Mouse (Mus musculus) MEL (cell line): Measurements from ENCODE around the gene Ranbp17. TPM values are rescaled to one million over a fixed set of nuclear protein-coding genes. Genes with fewer than 3 reads are reported as not detected.

Experiments
- DNase-seq: peaks from one replicate; pipeline ENCODE4 v3.0.0; 2011; ENCODE audit warnings: low read depth, low spot score
- H3K27ac ChIP-seq: 2 replicates; pipeline ENCODE4 v1.5.1; 2012; ENCODE audit warnings: low read depth, mild to moderate bottlenecking, control low read depth, low read length, moderate library complexity; ENCODE audit not compliant: control insufficient read depth
- H3K27me3 ChIP-seq, 2 experiments: fragments of 150-350 bp in 1 of 2; sonication (generic) in 1 of 2; 2 replicates each; pipeline ENCODE4 v1.6.1; 2012; ENCODE audit warnings: low read length in 2 of 2, mild to moderate bottlenecking in 2 of 2, improper control_type of control experiment in 1 of 2, moderate library complexity in 1 of 2; ENCODE audit not compliant: insufficient read depth in 2 of 2, control insufficient read depth in 1 of 2
- H3K36me3 ChIP-seq, 2 experiments: 2 replicates each; pipeline ENCODE4 v1.6.1; 2012 to 2014; ENCODE audit warnings: low read length in 2 of 2, improper control_type of control experiment in 1 of 2, inconsistent platforms in 1 of 2, mild to moderate bottlenecking in 1 of 2; ENCODE audit not compliant: insufficient read depth in 2 of 2, control insufficient read depth in 1 of 2
- H3K4me1 ChIP-seq, 2 experiments: fragments of 150-350 bp in 1 of 2; sonication (generic) in 1 of 2; 2 replicates each; pipeline ENCODE4 v1.6.1; 2012; ENCODE audit warnings: low read length in 2 of 2, improper control_type of control experiment in 1 of 2, mild to moderate bottlenecking in 1 of 2; ENCODE audit not compliant: insufficient read depth in 2 of 2, control insufficient read depth in 1 of 2
- H3K4me3 ChIP-seq, 2 experiments: fragments of 150-350 bp in 1 of 2; sonication (generic) in 1 of 2; 2 replicates each; pipeline ENCODE4 v1.5.1; 2012; ENCODE audit warnings: low read depth in 2 of 2, low read length in 2 of 2, mild to moderate bottlenecking in 2 of 2, moderate library complexity in 2 of 2, control low read depth in 1 of 2, improper control_type of control experiment in 1 of 2; ENCODE audit not compliant: control insufficient read depth in 1 of 2, insufficient read depth in 1 of 2
- H3K79me2 ChIP-seq: 2 replicates; pipeline ENCODE4 v1.6.1; 2012; ENCODE audit warnings: mild to moderate bottlenecking, low read length, moderate library complexity; ENCODE audit not compliant: control insufficient read depth, poor library complexity, insufficient read depth
- H3K9ac ChIP-seq: 2 replicates; pipeline ENCODE4 v1.6.1; 2012; ENCODE audit warnings: low read depth, mild to moderate bottlenecking, control low read depth, low read length, moderate library complexity; ENCODE audit not compliant: control insufficient read depth, poor library complexity, severe bottlenecking
- H3K9me3 ChIP-seq: fragments of 150-350 bp; sonication (generic); replicated peaks from 2 replicates; pipeline ENCODE4 v1.6.1; 2012; ENCODE audit warnings: mild to moderate bottlenecking, low read length, improper control_type of control experiment, moderate library complexity; ENCODE audit not compliant: insufficient read depth
- BHLHE40 ChIP-seq: IDR thresholded peaks from 2 replicates; pipeline ENCODE4 v1.6.1; 2012; ENCODE audit warnings: low read depth, mild to moderate bottlenecking, inconsistent platforms, low read length, improper control_type of control experiment, borderline replicate concordance
- CHD1 ChIP-seq: IDR thresholded peaks from 2 replicates; pipeline ENCODE4 v1.6.1; 2012; ENCODE audit warnings: low read depth, mild to moderate bottlenecking, inconsistent platforms, low read length, improper control_type of control experiment
- E2F4 ChIP-seq: IDR thresholded peaks from 2 replicates; pipeline ENCODE4 v1.6.1; 2011; ENCODE audit warnings: low read depth, low read length, improper control_type of control experiment, borderline replicate concordance
- ETS1 ChIP-seq: IDR thresholded peaks from 2 replicates; pipeline ENCODE4 v1.6.1; 2012; ENCODE audit warnings: low read depth, mild to moderate bottlenecking, inconsistent platforms, low read length, improper control_type of control experiment, moderate library complexity
- HCFC1 ChIP-seq: IDR thresholded peaks from 2 replicates; pipeline ENCODE4 v1.6.1; 2012; ENCODE audit warnings: low read depth, mild to moderate bottlenecking, inconsistent platforms, low read length, improper control_type of control experiment, moderate library complexity
- JUND ChIP-seq: IDR thresholded peaks from 2 replicates; pipeline ENCODE4 v1.6.1; 2011; ENCODE audit warnings: low read depth, mild to moderate bottlenecking, improper control_type of control experiment, low read length
- MAFK ChIP-seq: IDR thresholded peaks from 2 replicates; pipeline ENCODE4 v1.6.1; 2011; ENCODE audit warnings: low read depth, mild to moderate bottlenecking, low read length, improper control_type of control experiment, borderline replicate concordance
- MAX ChIP-seq: IDR thresholded peaks from 2 replicates; pipeline ENCODE4 v1.6.1; 2011; ENCODE audit warnings: low read length, improper control_type of control experiment
- MAZ ChIP-seq: IDR thresholded peaks from 2 replicates; pipeline ENCODE4 v1.6.1; 2012; ENCODE audit warnings: low read depth, mild to moderate bottlenecking, inconsistent platforms, low read length, improper control_type of control experiment
- MEF2A ChIP-seq: IDR thresholded peaks from 2 replicates; pipeline ENCODE4 v1.6.1; 2014; ENCODE audit warnings: low read depth, mild to moderate bottlenecking, inconsistent platforms, low read length, improper control_type of control experiment; ENCODE audit not compliant: poor library complexity, insufficient replicate concordance, severe bottlenecking; ENCODE audit errors: extremely low read depth
- MXI1 ChIP-seq: IDR thresholded peaks from 2 replicates; pipeline ENCODE4 v1.6.1; 2011; ENCODE audit warnings: mild to moderate bottlenecking, low read depth, low read length, improper control_type of control experiment
- MYC ChIP-seq: IDR thresholded peaks from 2 replicates; pipeline ENCODE4 v1.6.1; 2011; ENCODE audit warnings: low read depth, mild to moderate bottlenecking, low read length, improper control_type of control experiment, moderate library complexity
- NELFE ChIP-seq: IDR thresholded peaks from 2 replicates; pipeline ENCODE4 v1.6.1; 2011; ENCODE audit warnings: low read depth, low read length, improper control_type of control experiment
- POLR2AphosphoS2 ChIP-seq: IDR thresholded peaks from 2 replicates; pipeline ENCODE4 v1.6.1; 2011; ENCODE audit warnings: low read length, improper control_type of control experiment
- RCOR1 ChIP-seq: IDR thresholded peaks from 2 replicates; pipeline ENCODE4 v1.6.1; 2012; ENCODE audit warnings: low read depth, mild to moderate bottlenecking, inconsistent platforms, low read length, improper control_type of control experiment
- SIN3A ChIP-seq: IDR thresholded peaks from 2 replicates; pipeline ENCODE4 v1.6.1; 2012; ENCODE audit warnings: low read length, improper control_type of control experiment, inconsistent platforms
- TBP ChIP-seq: IDR thresholded peaks from 2 replicates; pipeline ENCODE4 v1.8.0; 2011; ENCODE audit warnings: low read depth, low read length, improper control_type of control experiment
- TCF12 ChIP-seq: IDR thresholded peaks from 2 replicates; pipeline ENCODE4 v1.6.1; 2014; ENCODE audit warnings: low read depth, mild to moderate bottlenecking, inconsistent platforms, low read length, improper control_type of control experiment, moderate library complexity
- USF1 ChIP-seq: IDR thresholded peaks from 2 replicates; pipeline ENCODE4 v1.6.1; 2014; ENCODE audit warnings: low read depth, mild to moderate bottlenecking, inconsistent platforms, low read length, improper control_type of control experiment, moderate library complexity
- USF2 ChIP-seq, 2 experiments: IDR thresholded peaks; 2 replicates each; pipeline ENCODE4 v1.6.1; 2011 to 2012; ENCODE audit warnings: improper control_type of control experiment in 2 of 2, low read length in 2 of 2, borderline replicate concordance in 1 of 2, inconsistent platforms in 1 of 2, low read depth in 1 of 2, mild to moderate bottlenecking in 1 of 2; ENCODE audit not compliant: insufficient read depth in 1 of 2
- ZC3H11A ChIP-seq: IDR thresholded peaks from 2 replicates; pipeline ENCODE4 v1.6.1; 2012; ENCODE audit warnings: low read depth, mild to moderate bottlenecking, inconsistent platforms, low read length, improper control_type of control experiment
- ZMIZ1 ChIP-seq: IDR thresholded peaks from 2 replicates; pipeline ENCODE4 v1.6.1; 2012; ENCODE audit warnings: low read depth, mild to moderate bottlenecking, inconsistent platforms, low read length, improper control_type of control experiment, moderate library complexity
- ZNF384 ChIP-seq: IDR thresholded peaks from 2 replicates; pipeline ENCODE4 v1.6.1; 2012; ENCODE audit warnings: low read depth, mild to moderate bottlenecking, inconsistent platforms, low read length, improper control_type of control experiment
- polyA plus RNA-seq, 2 experiments: library from polyadenylated mRNA; stranded (reverse) in 1 of 2; unstranded in 1 of 2; fragments of >175 nt in 1 of 2; fragments of >200 nt in 1 of 2; gene quantifications; 2 replicates each; pipeline versions ENCODE4 v1.2.1 to v1.2.4; 2012; ENCODE audit warnings: low replicate concordance in 2 of 2, low read depth in 1 of 2; ENCODE audit not compliant: insufficient read length in 2 of 2, insufficient read depth in 1 of 2, missing spikeins in 1 of 2
- total RNA-seq: library from RNA; depleted of rRNA; stranded (reverse); fragments of 300-350 nt; gene quantifications from 2 replicates; pipeline ENCODE4 v1.2.3, GENCODE M21; 2012

The Ranbp17 gene
- total and polyA plus RNA-seq, 3 experiments, result not detected

GRCm38 (mm10) chr11:33534541-33534940, 21.0 kb upstream of the Ranbp17 start (continued):
- no peak for TF ChIP-seq USF2 (IDR thresholded peaks at IDR 0.05; ENCODE audit: borderline replicate concordance in 1 of 2, insufficient read depth in 1 of 2, low read depth in 1 of 2, low read length in 2 of 2)
- no peak for TF ChIP-seq NELFE

- Histone ChIP-seq H3K27ac (no peak overlapping the region), H3K4me1 (no peaks in the 10 kb centered on the region), H3K27me3 (no peaks in the 10 kb centered on the region), H3K4me3 (no peak overlapping the region), H3K9ac (no peak overlapping the region), H3K9me3 (no peaks in the 10 kb centered on the region), H3K79me2 (no peaks in the 10 kb centered on the region), H3K36me3 (no peaks in the 10 kb centered on the region)
- no peak for TF ChIP-seq MEF2A
- TF ChIP-seq RCOR1, result no peak
- no peak for TF ChIP-seq TCF12
- no peak for TF ChIP-seq ZMIZ1
- no peak for TF ChIP-seq ZNF384
- no peak for TF ChIP-seq HCFC1
- TF ChIP-seq BHLHE40, result no peak
- no peak for TF ChIP-seq MAZ
- DNase-seq, result no peak
Observed at GRCm38 (mm10) chr11:33533577-33533976, 20.0 kb upstream of the Ranbp17 start.

GRCm38 (mm10) chr11:33529576-33529975, 16.0 kb upstream of the Ranbp17 start:
- Histone ChIP-seq H3K4me3 (no peak overlapping the region), H3K27ac (no peak overlapping the region)
- no peak for DNase-seq
- TF ChIP-seq CHD1 (no peak), MAX (no peak), ETS1 (no peak), SIN3A (no peak), ZNF384 (no peak), POLR2AphosphoS2 (no peak), TBP (no peak), MAFK (no peak), MYC (no peak), E2F4 (no peak), USF1 (no peak), USF2 (IDR thresholded peaks at IDR 0.05; ENCODE audit: borderline replicate concordance in 1 of 2, insufficient read depth in 1 of 2, low read depth in 1 of 2, low read length in 2 of 2) (no peak), JUND (no peak), ZC3H11A (no peak), MXI1 (no peak)
- TF ChIP-seq, all 39 proteins: peak for 0
- Histone ChIP-seq H3K9ac (no peak overlapping the region), H3K27me3 (no peaks in the 10 kb centered on the region), H3K4me1 (no peaks in the 10 kb centered on the region), H3K36me3 (no peaks in the 10 kb centered on the region), H3K79me2 (no peaks in the 10 kb centered on the region), H3K9me3 (no peaks in the 10 kb centered on the region)
